Mouse (Mus musculus): Measurements from ENCODE around the gene Slc37a2. TPM values are rescaled to one million over a fixed set of nuclear protein-coding genes. Genes with fewer than 3 reads are reported as not detected.

Slc37a2 gene
- polyA plus RNA-seq, 1 experiment from 2014 or later: 1.4 TPM

- H3K36me3 ChIP-seq (ENCODE audit: insufficient read depth, low read length): no peaks in the 10 kb centered on the region
Observed at GRCm38 (mm10) chr9:37179596-37179995, 75.9 kb downstream of the Slc37a2 start.

GRCm38 (mm10) chr9:37178911-37179310, 76.6 kb downstream of the Slc37a2 start:
- no peak overlapping the region for H3K4me3 ChIP-seq (ENCODE audit: low read depth, low read length)
- H3K9ac ChIP-seq (replicated peaks; ENCODE audit: low read depth): no peak overlapping the region
- H3K4me1 ChIP-seq (ENCODE audit: insufficient read depth, low read depth, low read length): peaks cover 4% of the 10 kb centered on the region; the same call in 1 of the 2 replicates
- no peak overlapping the region for H3K27ac ChIP-seq (ENCODE audit: low read length)
- TF ChIP-seq EP300 (IDR thresholded peaks at IDR 0.05) (no peak), CTCF (IDR thresholded peaks at IDR 0.05) (no peak)
- DNase-seq (ENCODE audit: low spot score): no peak
- H3K36me3 ChIP-seq (ENCODE audit: insufficient read depth, low read length): no peaks in the 10 kb centered on the region
- ATAC-seq: no peak
- H3K9me3 ChIP-seq (ENCODE audit: low read length): no peaks in the 10 kb centered on the region
- WGBS: 29% methylated on average over 4 of the region's 4 CpGs
- H3K27me3 ChIP-seq (replicated peaks; ENCODE audit: insufficient read depth, low read length): no peaks in the 10 kb centered on the region
- H3K4me2 ChIP-seq (replicated peaks; ENCODE audit: low read depth, low read length): no peak overlapping the region

More at GRCm38 (mm10) chr9:37179596-37179995, 75.9 kb downstream of the Slc37a2 start:
- Histone ChIP-seq H3K9ac (replicated peaks; ENCODE audit: low read depth) (no peak overlapping the region), H3K27me3 (replicated peaks; ENCODE audit: insufficient read depth, low read length) (no peaks in the 10 kb centered on the region), H3K4me1 (ENCODE audit: insufficient read depth, low read depth, low read length) (peaks cover 4% of the 10 kb centered on the region; the same call in 1 of the 2 replicates), H3K27ac (ENCODE audit: low read length) (no peak overlapping the region), H3K4me3 (ENCODE audit: low read depth, low read length) (no peak overlapping the region), H3K9me3 (ENCODE audit: low read length) (no peaks in the 10 kb centered on the region), H3K4me2 (replicated peaks; ENCODE audit: low read depth, low read length) (no peak overlapping the region)
- DNase-seq (ENCODE audit: low spot score) (no peak), ATAC-seq (no peak)
- 89% methylated on average over 4 of the region's 4 CpGs for WGBS
- no peak for TF ChIP-seq CTCF (IDR thresholded peaks at IDR 0.05)
- no peak for TF ChIP-seq EP300 (IDR thresholded peaks at IDR 0.05)

Other genes with a start within 250 kb of the Slc37a2 start
- 11.1 and 11.7 TPM in 2 replicates for gene Pknox2, start 108.3 kb downstream of the Slc37a2 start, polyA plus RNA-seq (2015; fragmentation: Nextera tagmentation; extraction: Ambion mirVana)
- gene Tmem218, start 47.5 kb downstream of the Slc37a2 start, polyA plus RNA-seq (2015; fragmentation: Nextera tagmentation; extraction: Ambion mirVana): 10.0 and 11.9 TPM in 2 replicates
- 4.5 and 5.8 TPM in 2 replicates for gene Ccdc15, start 92.7 kb upstream of the Slc37a2 start, polyA plus RNA-seq (2015; fragmentation: Nextera tagmentation; extraction: Ambion mirVana)
- gene Hepacam, start 111.6 kb upstream of the Slc37a2 start, polyA plus RNA-seq (2015; fragmentation: Nextera tagmentation; extraction: Ambion mirVana): 0.81 and 1.2 TPM in 2 replicates
- 18.9 and 21.6 TPM in 2 replicates for gene Robo4, start 146.2 kb upstream of the Slc37a2 start, polyA plus RNA-seq (2015; fragmentation: Nextera tagmentation; extraction: Ambion mirVana)
- gene Robo3, start 177.5 kb upstream of the Slc37a2 start, polyA plus RNA-seq (2015; fragmentation: Nextera tagmentation; extraction: Ambion mirVana): 0.08 and 0.14 TPM in 2 replicates
- 12.1 and 12.2 TPM in 2 replicates for gene Msantd2, start 233.6 kb upstream of the Slc37a2 start, polyA plus RNA-seq (2015; fragmentation: Nextera tagmentation; extraction: Ambion mirVana)

All from lung, postnatal 0 days (tissue).